Mouse (Mus musculus) forebrain, embryonic 13.5 days (tissue): ENCODE results near the gene Cbx2. TPM values are rescaled to one million over a fixed set of nuclear protein-coding genes. Genes with fewer than 3 reads are reported as not detected.

Experiments
- ATAC-seq: fragments of 200-750 bp; cut with Nextera tagmentation; 2 replicates; pipeline ENCODE4 v1.8.0; 2017
- H3K27ac ChIP-seq: fragments of 300-500 bp; sonication (generic); 2 replicates; pipeline ENCODE4 v1.5.1; 2015; ENCODE audit warnings: inconsistent platforms, mild to moderate bottlenecking, moderate library complexity
- H3K27me3 ChIP-seq: fragments of 300-500 bp; sonication (generic); 2 replicates; pipeline ENCODE4 v1.6.1; 2015; ENCODE audit warnings: mild to moderate bottlenecking, inconsistent platforms
- H3K36me3 ChIP-seq: fragments of 300-500 bp; sonication (generic); 2 replicates; pipeline ENCODE4 v1.6.1; 2015; ENCODE audit warnings: mild to moderate bottlenecking, inconsistent platforms; ENCODE audit not compliant: poor library complexity, severe bottlenecking
- H3K4me1 ChIP-seq: fragments of 300-500 bp; sonication (generic); 2 replicates; pipeline ENCODE4 v1.6.1; 2015; ENCODE audit warnings: inconsistent platforms
- H3K4me2 ChIP-seq: fragments of 300-500 bp; sonication (generic); 2 replicates; pipeline ENCODE4 v1.6.1; 2015; ENCODE audit warnings: inconsistent platforms, mild to moderate bottlenecking, moderate library complexity
- H3K4me3 ChIP-seq: fragments of 300-500 bp; sonication (generic); 2 replicates; pipeline ENCODE4 v1.5.1; 2015; ENCODE audit warnings: mild to moderate bottlenecking, inconsistent platforms
- H3K9ac ChIP-seq: fragments of 300-500 bp; sonication (generic); 2 replicates; pipeline ENCODE4 v1.6.1; 2015; ENCODE audit warnings: mild to moderate bottlenecking, inconsistent platforms
- H3K9me3 ChIP-seq: fragments of 300-500 bp; sonication (generic); replicated peaks from 2 replicates; pipeline ENCODE4 v1.6.1; 2016; ENCODE audit warnings: inconsistent platforms
- WGBS: fragments of 180-500 bp; shearing (Covaris S2); methylation state at CpG from one replicate; pipeline ENCODE4 v1.1.7; 2015; 5-methylcytosine and 5-hydroxymethylcytosine counted together
- polyA plus RNA-seq: library from polyadenylated mRNA; unstranded; fragments of >200 nt; fragmentation: Nextera tagmentation; extraction: Ambion mirVana; gene quantifications from 2 replicates; pipeline ENCODE4 v1.2.1, GENCODE M21; 2015

The Cbx2 gene
- polyA plus RNA-seq, 1 experiment from 2014 or later = 45.2 TPM

DNA sequence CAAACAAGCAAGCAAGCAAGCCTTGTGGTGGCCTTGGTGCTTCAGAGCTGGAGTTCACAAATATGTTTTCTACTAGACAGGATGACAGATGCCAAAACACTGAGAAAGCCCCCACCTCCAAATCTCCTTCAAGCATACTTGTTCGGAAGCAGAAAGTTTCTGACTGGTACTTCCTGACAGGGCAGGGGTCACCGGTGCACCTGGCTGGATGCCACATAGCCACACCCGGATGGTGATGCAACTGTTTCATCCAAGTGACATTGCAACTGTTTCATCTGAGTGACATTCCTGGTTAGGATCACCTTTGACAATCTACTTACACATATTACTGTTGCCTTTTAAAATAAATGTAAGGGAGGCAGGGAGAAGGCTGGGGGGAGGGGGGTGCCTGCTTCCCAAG lies 25.6 kb upstream of the Cbx2 start:
- H3K36me3 ChIP-seq = no peaks in the 10 kb centered on the region
- H3K4me1 ChIP-seq = peaks cover 32% of the 10 kb centered on the region
- H3K27ac ChIP-seq = no peak overlapping the region
- WGBS = 84% methylated on average over 3 of the region's 3 CpGs
- ATAC-seq = no peak
- no peak overlapping the region for H3K9ac ChIP-seq
- no peak overlapping the region for H3K4me3 ChIP-seq
- no peak overlapping the region for H3K4me2 ChIP-seq
- peaks cover 37% of the 10 kb centered on the region for H3K27me3 ChIP-seq
- no peaks in the 10 kb centered on the region for H3K9me3 ChIP-seq

DNA sequence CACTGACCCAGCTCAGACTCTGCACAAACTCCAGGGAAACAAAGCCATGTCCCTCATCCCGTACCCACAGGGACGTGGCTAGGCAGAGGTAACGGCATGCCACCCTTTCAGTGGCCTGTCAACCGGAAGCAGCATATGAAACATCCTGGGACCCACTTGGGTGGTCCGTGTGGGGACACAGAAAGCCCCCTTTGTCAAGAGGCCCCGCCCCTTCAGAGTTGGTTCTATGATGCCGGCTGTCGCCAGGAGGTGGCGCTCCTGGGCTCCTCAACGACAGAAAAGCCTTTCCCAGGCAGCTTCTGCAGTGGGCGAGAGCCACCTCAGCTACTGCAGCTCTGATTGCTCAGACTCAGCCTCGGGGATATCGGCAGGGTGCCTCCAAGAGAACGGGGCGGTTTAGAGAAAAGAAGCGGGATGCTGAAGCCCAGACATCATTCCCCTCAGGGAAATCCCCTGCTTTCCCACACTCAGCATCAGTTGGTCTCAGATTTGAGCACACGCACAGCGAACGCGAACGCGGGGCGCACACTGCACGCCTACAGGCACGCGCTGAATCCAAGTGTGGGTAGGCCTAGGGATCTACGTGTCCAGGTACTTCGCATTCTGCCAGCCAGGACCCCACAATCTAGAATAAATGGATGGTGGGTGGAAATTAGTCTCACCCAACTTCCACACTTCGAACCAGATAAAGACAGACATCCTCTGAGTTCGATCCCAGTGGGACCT lies 24.1 kb upstream of the Cbx2 start:
- Histone ChIP-seq H3K36me3 (no peaks in the 10 kb centered on the region), H3K27me3 (peaks cover 34% of the 10 kb centered on the region), H3K4me2 (peak overlapping the region; percentile 58), H3K27ac (peak overlapping the region; percentile 62), H3K4me1 (peaks cover 32% of the 10 kb centered on the region), H3K4me3 (peak overlapping the region; percentile 27), H3K9ac (peak overlapping the region; percentile 53; the same call in 1 of the 2 replicates), H3K9me3 (no peaks in the 10 kb centered on the region)
- ATAC-seq = peak; percentile 82
- 5% methylated on average over 30 of the region's 30 CpGs for WGBS

DNA sequence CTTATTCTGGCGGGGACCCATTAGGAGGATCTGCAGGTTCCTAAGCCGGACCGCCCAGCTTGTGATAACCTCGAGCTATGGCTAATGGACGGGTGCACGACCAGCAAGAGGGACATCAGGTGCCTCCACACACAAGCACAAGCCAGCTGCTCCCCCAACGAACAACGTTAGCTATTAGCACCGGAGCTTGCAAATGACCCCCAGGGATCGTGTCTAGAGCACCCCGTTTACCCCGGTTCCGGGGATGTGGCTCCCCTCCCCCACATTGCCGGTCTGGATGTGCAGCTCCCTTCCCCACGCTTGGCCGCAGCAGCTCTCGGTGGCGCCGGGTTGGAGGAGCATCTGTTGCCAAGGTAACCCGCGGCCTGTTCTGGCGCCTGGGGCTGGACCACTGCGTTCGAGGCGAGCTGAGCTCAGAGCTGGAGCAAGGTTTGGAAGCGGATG lies 23.4 kb upstream of the Cbx2 start:
- Histone ChIP-seq H3K36me3 (no peaks in the 10 kb centered on the region), H3K9ac (peak overlapping the region; percentile 53; the same call in 1 of the 2 replicates), H3K27ac (no peak overlapping the region), H3K27me3 (peaks cover 27% of the 10 kb centered on the region), H3K4me2 (peak overlapping the region; percentile 58), H3K4me3 (peak overlapping the region; percentile 27), H3K4me1 (peaks cover 32% of the 10 kb centered on the region), H3K9me3 (no peaks in the 10 kb centered on the region)
- 2% methylated on average over 26 of the region's 26 CpGs for WGBS
- peak; percentile 59 for ATAC-seq

DNA sequence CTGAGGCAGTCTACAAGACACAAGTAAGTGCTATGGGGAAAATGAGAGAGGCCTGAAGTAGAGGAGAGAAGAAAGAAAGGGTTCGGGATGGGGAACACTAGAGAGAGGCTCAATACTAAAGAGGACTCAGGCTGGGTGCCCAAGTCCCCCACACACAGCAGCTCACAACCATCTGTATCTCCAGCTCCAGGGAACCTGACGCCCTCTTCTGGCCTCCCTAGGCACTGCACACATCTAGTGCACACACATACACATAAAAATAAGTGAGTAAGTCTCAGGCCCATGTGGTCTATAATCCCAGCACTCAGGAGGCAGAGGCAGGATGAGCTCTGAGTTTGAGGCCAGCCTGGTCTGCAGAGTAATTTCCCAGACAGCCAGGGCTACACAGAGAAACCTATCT lies 21.9 kb upstream of the Cbx2 start:
- no peak overlapping the region for H3K4me2 ChIP-seq
- H3K9me3 ChIP-seq = no peaks in the 10 kb centered on the region
- peaks cover 22% of the 10 kb centered on the region for H3K27me3 ChIP-seq
- H3K36me3 ChIP-seq = no peaks in the 10 kb centered on the region
- WGBS = 68% methylated on average over 2 of the region's 2 CpGs
- H3K4me3 ChIP-seq = no peak overlapping the region
- no peak for ATAC-seq
- H3K9ac ChIP-seq = no peak overlapping the region
- no peak overlapping the region for H3K27ac ChIP-seq
- H3K4me1 ChIP-seq = peaks cover 21% of the 10 kb centered on the region

DNA sequence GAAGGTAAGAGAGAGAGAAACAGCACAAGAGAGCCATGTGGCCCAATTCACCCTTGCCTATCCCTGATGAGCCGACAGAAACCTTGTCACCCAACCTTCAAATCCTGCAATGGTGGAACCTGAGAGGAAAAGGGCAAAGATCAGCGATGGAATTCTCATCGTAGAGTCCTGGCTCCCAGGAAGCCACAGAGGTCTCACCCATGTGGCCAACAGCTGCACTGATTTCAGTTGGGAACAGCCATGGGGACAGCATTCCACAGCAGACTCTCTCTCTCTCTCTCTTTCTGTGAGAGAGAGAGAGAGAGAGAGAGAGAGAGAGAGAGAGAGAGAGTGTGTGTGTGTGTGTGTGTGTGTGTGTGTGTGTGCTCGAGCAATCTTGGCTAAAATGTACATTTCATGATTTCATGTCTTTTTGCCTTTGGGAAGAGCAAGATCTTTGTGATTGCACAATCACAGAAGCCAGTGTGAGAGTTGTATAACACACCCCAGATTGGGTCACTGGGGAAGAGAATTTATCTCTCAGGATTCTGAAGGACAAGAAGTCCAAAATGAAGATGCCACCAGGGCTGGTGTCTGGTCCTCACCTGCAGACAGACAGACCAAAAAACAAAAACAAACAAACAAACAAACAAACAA lies 21.2 kb upstream of the Cbx2 start:
- no peak for ATAC-seq
- H3K4me1 ChIP-seq = peaks cover 21% of the 10 kb centered on the region
- H3K36me3 ChIP-seq = no peaks in the 10 kb centered on the region
- no peak overlapping the region for H3K4me3 ChIP-seq
- WGBS = 78% methylated on average over 4 of the region's 4 CpGs
- no peak overlapping the region for H3K4me2 ChIP-seq
- H3K9ac ChIP-seq = no peak overlapping the region
- H3K27ac ChIP-seq = no peak overlapping the region
- H3K9me3 ChIP-seq = no peaks in the 10 kb centered on the region
- peaks cover 19% of the 10 kb centered on the region for H3K27me3 ChIP-seq

DNA sequence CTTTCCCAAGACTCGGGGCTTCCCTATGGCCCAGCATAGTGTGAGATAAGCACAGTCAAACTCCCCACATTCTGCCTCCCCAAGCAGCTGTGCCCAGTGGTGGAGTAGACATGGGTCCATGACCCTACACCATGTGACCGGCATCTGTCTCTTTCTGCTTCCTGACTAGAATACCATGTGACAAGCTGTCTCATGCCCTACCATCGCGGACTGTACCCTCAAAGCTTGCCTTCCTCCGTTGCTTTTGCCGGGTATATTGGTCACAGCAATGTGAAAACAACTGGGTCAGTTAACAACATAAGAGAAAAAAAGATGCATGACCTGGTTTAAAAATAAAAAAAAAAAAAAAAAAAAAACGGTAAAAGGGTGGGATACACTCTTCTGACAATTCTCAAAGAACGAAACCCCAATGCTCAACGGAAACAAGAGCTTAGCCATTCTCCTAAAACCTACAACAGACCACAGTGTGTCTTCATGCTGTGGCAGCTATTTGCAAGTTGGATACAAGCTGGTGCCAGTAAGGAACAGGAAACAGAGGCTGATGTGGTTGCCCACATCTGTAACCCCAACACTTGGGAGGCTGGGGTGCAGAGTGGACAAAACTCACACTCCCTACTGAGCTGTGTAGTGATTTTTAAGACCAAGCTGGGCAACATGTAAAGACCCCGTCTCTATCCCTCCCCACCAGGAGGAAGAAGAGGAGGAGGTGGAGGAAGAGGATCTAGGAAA lies 17.1 kb upstream of the Cbx2 start:
- Histone ChIP-seq H3K27ac (no peak overlapping the region), H3K9ac (no peak overlapping the region), H3K4me3 (no peak overlapping the region), H3K27me3 (peaks cover 7% of the 10 kb centered on the region; the same call in 1 of the 2 replicates), H3K4me2 (no peak overlapping the region), H3K4me1 (no peaks in the 10 kb centered on the region), H3K9me3 (no peaks in the 10 kb centered on the region), H3K36me3 (no peaks in the 10 kb centered on the region)
- ATAC-seq = no peak
- 93% methylated on average over 10 of the region's 10 CpGs for WGBS

DNA sequence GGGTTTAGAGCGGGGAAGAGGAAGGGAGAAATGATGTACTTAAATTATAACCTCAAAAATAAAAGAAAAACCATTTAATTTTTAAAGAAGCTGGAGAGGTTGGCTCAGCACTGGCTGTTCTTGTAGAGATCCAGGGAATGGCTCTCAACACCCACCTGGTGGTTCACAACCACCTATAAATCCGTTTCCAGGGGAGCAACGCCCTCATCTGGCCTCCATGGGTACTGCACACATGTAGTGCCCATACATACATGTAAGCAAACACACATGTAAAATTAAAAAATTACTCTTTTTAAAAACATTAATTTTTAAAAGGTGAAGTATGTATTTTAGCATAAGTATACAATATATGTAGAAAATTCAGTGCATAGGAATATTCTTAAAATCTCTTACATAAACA lies 16.3 kb upstream of the Cbx2 start:
- no peak for ATAC-seq
- Histone ChIP-seq H3K4me1 (no peaks in the 10 kb centered on the region), H3K9me3 (no peaks in the 10 kb centered on the region), H3K4me2 (no peak overlapping the region), H3K36me3 (no peaks in the 10 kb centered on the region), H3K9ac (no peak overlapping the region), H3K27ac (no peak overlapping the region), H3K4me3 (no peak overlapping the region), H3K27me3 (no peaks in the 10 kb centered on the region; the same call in 1 of the 2 replicates)
- 71% methylated on average over 3 of the region's 3 CpGs for WGBS

DNA sequence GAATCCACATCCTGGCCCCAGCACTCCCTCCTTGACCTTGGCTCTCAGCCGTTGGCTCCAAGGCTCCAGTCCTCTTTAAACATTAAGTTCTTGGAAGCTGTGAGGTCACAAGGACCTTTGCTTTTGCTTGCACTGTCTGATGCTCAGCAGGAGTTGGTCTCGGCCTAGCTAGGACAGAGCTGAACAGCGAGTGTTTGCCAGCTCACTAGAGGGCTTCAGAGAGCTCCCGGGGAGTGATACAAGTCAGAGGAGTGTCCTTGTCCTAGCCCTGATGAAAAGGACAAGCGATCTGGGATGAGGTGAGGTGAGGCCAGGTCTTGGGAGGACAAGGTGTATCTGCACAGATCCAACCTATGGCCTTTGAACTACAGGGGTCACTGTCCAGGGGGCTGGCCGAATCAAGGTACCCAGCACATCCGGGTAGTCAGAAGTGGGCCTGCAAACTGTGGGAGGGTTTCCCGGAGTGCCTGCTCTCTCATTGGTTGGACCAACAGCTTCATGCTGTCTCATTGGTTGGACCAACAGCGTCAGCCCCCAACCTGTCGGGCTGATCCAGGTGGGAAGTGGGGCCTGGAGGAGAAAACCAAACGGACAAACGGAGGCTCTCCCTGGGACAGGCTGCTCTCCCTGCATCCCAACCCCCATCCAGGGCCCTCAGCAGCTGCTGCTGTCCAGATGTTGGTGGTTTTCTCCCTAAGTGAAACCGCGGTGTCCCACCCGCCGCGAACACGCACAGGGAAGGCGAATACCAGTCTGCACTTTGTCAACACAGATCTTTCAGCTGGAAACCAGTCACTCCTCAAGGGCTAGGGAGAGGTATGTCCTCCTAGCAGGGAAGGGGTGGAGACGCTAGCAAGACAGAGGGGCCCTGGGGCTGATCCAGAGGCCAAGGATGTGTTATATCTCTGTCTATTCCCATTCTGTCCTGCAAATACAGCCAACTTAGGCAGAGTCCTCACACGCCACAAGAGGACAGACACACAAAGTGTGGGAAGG lies 15.0 kb upstream of the Cbx2 start:
- WGBS = 23% methylated on average over 21 of the region's 21 CpGs

DNA sequence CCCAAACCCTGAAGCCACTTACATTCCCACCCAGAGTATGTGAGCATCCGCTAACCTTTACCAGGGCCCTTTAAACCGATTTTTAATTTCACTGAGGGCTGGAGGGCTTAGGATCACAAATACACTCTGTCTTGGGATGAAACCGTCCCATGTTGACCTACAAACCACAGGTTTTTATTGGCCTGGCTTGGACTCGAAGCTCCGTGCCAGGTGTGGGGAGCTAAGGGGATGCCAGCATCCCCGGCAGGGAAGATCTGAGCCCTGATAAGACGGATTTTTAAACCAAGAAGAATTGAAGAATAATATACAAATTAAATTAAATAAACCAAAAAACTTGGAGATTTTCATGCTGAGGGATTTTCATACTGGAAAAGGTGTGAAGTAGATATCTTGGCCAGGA lies 8.3 kb upstream of the Cbx2 start:
- no peaks in the 10 kb centered on the region for H3K36me3 ChIP-seq
- no peak overlapping the region for H3K27ac ChIP-seq
- no peak for ATAC-seq
- 0 out of 2 replicates have a peak, but pooled peaks cover 3% of the 10 kb centered on the region for H3K27me3 ChIP-seq
- no peak overlapping the region for H3K9ac ChIP-seq
- 86% methylated on average over 7 of the region's 7 CpGs for WGBS
- no peaks in the 10 kb centered on the region for H3K9me3 ChIP-seq
- no peak overlapping the region for H3K4me2 ChIP-seq
- no peak overlapping the region for H3K4me3 ChIP-seq
- no peaks in the 10 kb centered on the region for H3K4me1 ChIP-seq

More for the DNA sequence above, 15.0 kb upstream of the Cbx2 start:
- Histone ChIP-seq H3K36me3 (no peaks in the 10 kb centered on the region), H3K27me3 (no peaks in the 10 kb centered on the region), H3K27ac (no peak overlapping the region), H3K4me1 (no peaks in the 10 kb centered on the region), H3K9ac (0 out of 2 replicates have a peak overlapping the region, but pooled peaks have one; percentile 34), H3K4me3 (peak overlapping the region; percentile 24), H3K4me2 (peak overlapping the region; percentile 41), H3K9me3 (no peaks in the 10 kb centered on the region)
- no peak for ATAC-seq

DNA sequence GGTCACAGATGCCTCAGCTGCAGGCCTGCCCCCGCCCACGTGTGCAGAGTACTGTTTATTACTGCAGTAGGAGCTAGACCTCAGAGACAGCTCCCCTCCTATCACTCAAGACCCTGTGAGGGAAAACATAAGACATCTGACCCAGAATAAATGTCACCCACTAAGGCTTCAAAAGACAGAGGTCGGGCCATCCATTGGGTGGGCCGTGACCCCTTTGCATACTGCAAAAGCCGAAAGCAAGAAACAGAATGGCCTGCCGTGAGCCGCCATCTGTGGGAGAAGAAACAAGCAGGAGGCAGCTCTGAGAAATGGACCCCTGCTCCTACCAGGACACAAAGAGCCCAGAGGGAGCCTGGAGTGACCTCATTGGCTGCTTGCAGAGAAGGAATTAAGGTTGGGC lies 5.3 kb upstream of the Cbx2 start:
- no peak overlapping the region for H3K27ac ChIP-seq
- no peak for ATAC-seq
- H3K27me3 ChIP-seq = peaks cover 19% of the 10 kb centered on the region
- no peaks in the 10 kb centered on the region for H3K9me3 ChIP-seq
- no peak overlapping the region for H3K9ac ChIP-seq
- no peaks in the 10 kb centered on the region for H3K36me3 ChIP-seq
- WGBS = 48% methylated on average over 7 of the region's 7 CpGs
- peaks cover 11% of the 10 kb centered on the region for H3K4me1 ChIP-seq
- no peak overlapping the region for H3K4me3 ChIP-seq
- no peak overlapping the region for H3K4me2 ChIP-seq

DNA sequence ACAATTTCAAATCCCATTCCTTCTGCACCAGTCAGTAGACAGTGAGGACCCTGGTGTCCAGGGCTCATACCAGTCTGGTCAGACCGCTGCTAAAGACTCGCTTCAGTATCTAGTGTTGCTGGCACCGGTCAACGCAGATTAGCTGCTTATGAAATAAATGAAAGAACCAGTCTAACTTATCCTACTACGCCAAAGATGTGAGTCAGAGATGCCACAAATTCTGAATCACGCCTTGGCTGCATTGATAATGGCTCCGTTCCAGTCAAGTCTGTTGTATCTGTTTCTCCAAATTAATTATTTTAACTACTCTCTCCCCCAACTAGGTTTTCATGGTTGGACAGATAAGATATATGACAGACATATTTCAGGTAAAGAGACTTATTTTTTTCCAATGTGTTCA lies 1.6 kb upstream of the Cbx2 start:
- no peak for ATAC-seq
- H3K4me1 ChIP-seq = peaks cover 36% of the 10 kb centered on the region
- WGBS = 92% methylated on average over 7 of the region's 7 CpGs
- H3K27ac ChIP-seq = no peak overlapping the region
- no peak overlapping the region for H3K4me3 ChIP-seq
- H3K9me3 ChIP-seq = no peaks in the 10 kb centered on the region
- peaks cover 19% of the 10 kb centered on the region for H3K27me3 ChIP-seq
- no peak overlapping the region for H3K4me2 ChIP-seq
- peaks cover 1% of the 10 kb centered on the region for H3K36me3 ChIP-seq
- H3K9ac ChIP-seq = no peak overlapping the region
